Mouse (Mus musculus): ENCODE measurements at regions not wholly inside any gene's neighbourhood (a gene's known extent, or its start where the extent isn't known, plus 50 kb on each side); places are given as distances from the start of the nearest gene placed in this dataset.

- Histone ChIP-seq H3K9ac (replicated peaks; ENCODE audit: low read length) (no peak overlapping the region), H3K4me3 (ENCODE audit: low read length) (no peak overlapping the region), H3K36me3 (ENCODE audit: insufficient read depth, low read length) (no peaks in the 10 kb centered on the region), H3K9me3 (ENCODE audit: low read length) (no peaks in the 10 kb centered on the region), H3K27ac (no peak overlapping the region), H3K4me1 (ENCODE audit: insufficient read depth, low read length) (no peaks in the 10 kb centered on the region), H3K4me2 (ENCODE audit: low read depth, low read length) (no peak overlapping the region), H3K27me3 (ENCODE audit: insufficient read depth, low read length) (no peaks in the 10 kb centered on the region)
- TF ChIP-seq CTCF (IDR thresholded peaks at IDR 0.05; ENCODE audit: low read depth), result no peak
- ATAC-seq, result no peak
- no peak for DNase-seq (ENCODE audit: low spot score)
- WGBS, result 93% methylated on average over 2 of the region's 2 CpGs
These were observed 180.4 kb upstream of the Slc30a5 start for GRCm38 (mm10) chr13:101013604-101014003.

- H3K27me3 ChIP-seq (ENCODE audit: insufficient read depth, low read length), result no peaks in the 10 kb centered on the region
- H3K9me3 ChIP-seq (ENCODE audit: low read length), result no peaks in the 10 kb centered on the region
- no peak overlapping the region for H3K27ac ChIP-seq
- no peaks in the 10 kb centered on the region for H3K36me3 ChIP-seq (ENCODE audit: insufficient read depth, low read length)
- WGBS, result 90% methylated on average over 2 of the region's 2 CpGs
- no peak for TF ChIP-seq CTCF (IDR thresholded peaks at IDR 0.05; ENCODE audit: low read depth)
- H3K4me3 ChIP-seq (ENCODE audit: low read length), result no peak overlapping the region
- H3K4me2 ChIP-seq (ENCODE audit: low read depth, low read length), result no peak overlapping the region
- no peak for DNase-seq (ENCODE audit: low spot score)
- no peak for ATAC-seq
- no peaks in the 10 kb centered on the region for H3K4me1 ChIP-seq (ENCODE audit: insufficient read depth, low read length)
- no peak overlapping the region for H3K9ac ChIP-seq (replicated peaks; ENCODE audit: low read length)
These were observed 157.4 kb upstream of the Slc30a5 start for GRCm38 (mm10) chr13:100990646-100991045.

- Histone ChIP-seq H3K4me2 (ENCODE audit: low read depth, low read length) (no peak overlapping the region), H3K27ac (no peak overlapping the region), H3K9ac (replicated peaks; ENCODE audit: low read length) (no peak overlapping the region), H3K36me3 (ENCODE audit: insufficient read depth, low read length) (no peaks in the 10 kb centered on the region), H3K27me3 (ENCODE audit: insufficient read depth, low read length) (no peaks in the 10 kb centered on the region), H3K4me1 (ENCODE audit: insufficient read depth, low read length) (no peaks in the 10 kb centered on the region), H3K9me3 (ENCODE audit: low read length) (no peaks in the 10 kb centered on the region), H3K4me3 (ENCODE audit: low read length) (no peak overlapping the region)
- ATAC-seq (peak; percentile 56), DNase-seq (ENCODE audit: low spot score) (peak; percentile 22)
- 59% methylated on average over 13 of the region's 13 CpGs for WGBS
- TF ChIP-seq CTCF (IDR thresholded peaks at IDR 0.05; ENCODE audit: low read depth), result peak; percentile 10; the same call in 1 of the 2 replicates
These were observed 155.7 kb upstream of the Slc30a5 start for GRCm38 (mm10) chr13:100988671-100989531.

GRCm38 (mm10) chr13:100988116-100988515 is 154.9 kb upstream of the Slc30a5 start:
- Histone ChIP-seq H3K4me3 (ENCODE audit: low read length) (no peak overlapping the region), H3K4me1 (ENCODE audit: insufficient read depth, low read length) (no peaks in the 10 kb centered on the region), H3K27me3 (ENCODE audit: insufficient read depth, low read length) (no peaks in the 10 kb centered on the region), H3K9ac (replicated peaks; ENCODE audit: low read length) (no peak overlapping the region), H3K36me3 (ENCODE audit: insufficient read depth, low read length) (no peaks in the 10 kb centered on the region), H3K27ac (no peak overlapping the region), H3K9me3 (ENCODE audit: low read length) (no peaks in the 10 kb centered on the region), H3K4me2 (ENCODE audit: low read depth, low read length) (no peak overlapping the region)
- WGBS, result 91% methylated on average over 5 of the region's 5 CpGs
- DNase-seq (ENCODE audit: low spot score) (no peak), ATAC-seq (no peak)
- no peak for TF ChIP-seq CTCF (IDR thresholded peaks at IDR 0.05; ENCODE audit: low read depth)

- Histone ChIP-seq H3K27ac (no peak overlapping the region), H3K4me3 (ENCODE audit: low read length) (no peak overlapping the region), H3K36me3 (ENCODE audit: insufficient read depth, low read length) (no peaks in the 10 kb centered on the region), H3K9ac (replicated peaks; ENCODE audit: low read length) (no peak overlapping the region), H3K9me3 (ENCODE audit: low read length) (no peaks in the 10 kb centered on the region), H3K4me1 (ENCODE audit: insufficient read depth, low read length) (no peaks in the 10 kb centered on the region), H3K27me3 (ENCODE audit: insufficient read depth, low read length) (no peaks in the 10 kb centered on the region), H3K4me2 (ENCODE audit: low read depth, low read length) (no peak overlapping the region)
- DNase-seq (ENCODE audit: low spot score), result no peak
- 82% methylated on average over 3 of the region's 3 CpGs for WGBS
- no peak for TF ChIP-seq CTCF (IDR thresholded peaks at IDR 0.05; ENCODE audit: low read depth)
- ATAC-seq, result no peak
These were observed 142.5 kb upstream of the Slc30a5 start for GRCm38 (mm10) chr13:100975741-100976140.

GRCm38 (mm10) chr13:100971080-100972017 is 138.1 kb upstream of the Slc30a5 start:
- Histone ChIP-seq H3K4me3 (ENCODE audit: low read length) (no peak overlapping the region), H3K27ac (no peak overlapping the region), H3K27me3 (ENCODE audit: insufficient read depth, low read length) (no peaks in the 10 kb centered on the region), H3K4me1 (ENCODE audit: insufficient read depth, low read length) (no peaks in the 10 kb centered on the region), H3K36me3 (ENCODE audit: insufficient read depth, low read length) (no peaks in the 10 kb centered on the region), H3K4me2 (ENCODE audit: low read depth, low read length) (no peak overlapping the region), H3K9ac (replicated peaks; ENCODE audit: low read length) (no peak overlapping the region), H3K9me3 (ENCODE audit: low read length) (no peaks in the 10 kb centered on the region)
- 84% methylated on average over 2 of the region's 2 CpGs for WGBS
- ATAC-seq, result no peak
- no peak for DNase-seq (ENCODE audit: low spot score)
- TF ChIP-seq CTCF (IDR thresholded peaks at IDR 0.05; ENCODE audit: low read depth), result no peak

All from hindbrain, postnatal 0 days (tissue).